9 mouse cellular contexts compared by ENCODE assay signal in genomic region chr12:111485652-111486306, GRCm38 (mm10). TPM values are rescaled to one million over a fixed set of nuclear protein-coding genes. Genes with fewer than 3 reads are reported as not detected.
DNase-seq lines count a peak whose midpoint lies in the region; ATAC-seq and TF ChIP-seq lines count a peak whose summit lies in the region.
"Had no signal": no experiment of that assay in that cellular context is flagged by ENCODE, and none has a peak within 500 bp of the region (broad histone marks: within the 10 kb centered on the region; RNA-seq: fewer than 3 reads in every experiment).

Gene Gm266 (minus strand): TSS chr12:111485823.

- H3K27ac ChIP-seq in ES-E14 (ENCODE audit: insufficient read depth, low read depth, low read length, poor library complexity, severe bottlenecking) = no peak within 1 kb of the TSS
- no peak within 1 kb of the TSS for H3K27ac ChIP-seq in forebrain, embryonic 14.5 days (ENCODE audit: low read depth, low read length)
- peak within 1 kb of the TSS; percentile 78 for H3K27ac ChIP-seq in intestine, embryonic 16.5 days (ENCODE audit: low read length)
- no peak within 1 kb of the TSS for H3K27ac ChIP-seq in midbrain, embryonic 11.5 days (ENCODE audit: low read depth, low read length)

- WGBS in forebrain, embryonic 14.5 days = under 1% methylated on average over 44 of the region's 58 CpGs
- under 1% methylated on average over 52 of the region's 58 CpGs for WGBS in intestine, embryonic 16.5 days
- under 1% methylated on average over 44 of the region's 58 CpGs for WGBS in midbrain, embryonic 11.5 days

- H3K9ac ChIP-seq in ES-E14 (ENCODE audit: insufficient read depth, low read depth, low read length, poor library complexity, severe bottlenecking) = peak within 1 kb of the TSS; percentile 62
- peak within 1 kb of the TSS; percentile 35 for H3K9ac ChIP-seq in forebrain, embryonic 14.5 days (ENCODE audit: low read length)
- H3K9ac ChIP-seq in intestine, embryonic 16.5 days (ENCODE audit: low read depth, low read length) = peak within 1 kb of the TSS; percentile 70
- peak within 1 kb of the TSS; percentile 55 for H3K9ac ChIP-seq in midbrain, embryonic 11.5 days (ENCODE audit: low read length)

- no peak for ATAC-seq in forebrain, embryonic 14.5 days
- peak; percentile 83 for ATAC-seq in intestine, embryonic 16.5 days
- peak; percentile 86 for ATAC-seq in midbrain, embryonic 11.5 days (ENCODE audit: low FRiP score)

- H3K27me3 ChIP-seq in forebrain, embryonic 14.5 days (replicated peaks; ENCODE audit: control insufficient read depth, insufficient read depth, low read length) = peaks cover 33% of the 10 kb centered on the region
- peaks cover 27% of the 10 kb centered on the region for H3K27me3 ChIP-seq in intestine, embryonic 16.5 days (replicated peaks; ENCODE audit: control insufficient read depth, insufficient read depth, low read length)
- peaks cover 36% of the 10 kb centered on the region for H3K27me3 ChIP-seq in midbrain, embryonic 11.5 days (ENCODE audit: control insufficient read depth, insufficient read depth, low read length)

- H3K4me3 ChIP-seq in ES-E14 (ENCODE audit: insufficient read depth in 1 of 2, low read depth in 1 of 2, low read length in 2 of 2, poor library complexity in 1 of 2, severe bottlenecking in 1 of 2) = peak within 1 kb of the TSS; percentile 55 to 68
- H3K4me3 ChIP-seq in forebrain, embryonic 14.5 days (ENCODE audit: low read depth, low read length) = peak within 1 kb of the TSS; percentile 28
- peak within 1 kb of the TSS; percentile 60 for H3K4me3 ChIP-seq in intestine, embryonic 16.5 days (ENCODE audit: low read length)
- H3K4me3 ChIP-seq in midbrain, embryonic 11.5 days (ENCODE audit: low read depth, low read length) = peak within 1 kb of the TSS; percentile 42

- DNase-seq in gastrocnemius, postnatal 10 days = peak; percentile 55
- no peak for DNase-seq in gastrocnemius, adult 8-10 months (ENCODE audit: low spot score in 2 of 2)
- DNase-seq in ES-E14 (ENCODE audit: low read depth, low spot score) = no peak
- no peak for DNase-seq in forebrain, embryonic 14.5 days (ENCODE audit: low spot score)
- DNase-seq in midbrain, embryonic 11.5 days (ENCODE audit: low spot score, missing footprints) = peak; percentile 95
- no peak for DNase-seq in cerebellum, adult 11-12 months
- no peak for DNase-seq in right cerebral cortex, adult 2 months (ENCODE audit: low spot score in 2 of 2)

- H3K36me3 ChIP-seq in ES-E14 (ENCODE audit: control insufficient read depth, insufficient read depth, low read length, poor library complexity, severe bottlenecking) = no peaks in the 10 kb centered on the region
- H3K36me3 ChIP-seq in forebrain, embryonic 14.5 days (ENCODE audit: control insufficient read depth, insufficient read depth, low read length) = no peaks in the 10 kb centered on the region
- no peaks in the 10 kb centered on the region for H3K36me3 ChIP-seq in intestine, embryonic 16.5 days (ENCODE audit: control insufficient read depth, insufficient read depth, low read length)
- no peaks in the 10 kb centered on the region for H3K36me3 ChIP-seq in midbrain, embryonic 11.5 days (ENCODE audit: control insufficient read depth, insufficient read depth, low read length)

- H3K4me2 ChIP-seq in forebrain, embryonic 14.5 days (ENCODE audit: low read length) = peak within 1 kb of the TSS; percentile 57
- peak within 1 kb of the TSS; percentile 77 for H3K4me2 ChIP-seq in intestine, embryonic 16.5 days (ENCODE audit: low read depth, low read length)
- peak within 1 kb of the TSS; percentile 72 for H3K4me2 ChIP-seq in midbrain, embryonic 11.5 days

- H3K4me1 ChIP-seq in ES-E14 (ENCODE audit: control insufficient read depth in 2 of 2, insufficient read depth in 2 of 2, low read length in 2 of 2, poor library complexity in 1 of 2) = peaks cover 0 to 2% of the 10 kb centered on the region in 2 experiments; a peak in 1 of 4 replicates
- H3K4me1 ChIP-seq in forebrain, embryonic 14.5 days (ENCODE audit: control insufficient read depth, insufficient read depth, low read length) = peaks cover 9% of the 10 kb centered on the region
- H3K4me1 ChIP-seq in intestine, embryonic 16.5 days (ENCODE audit: control insufficient read depth, insufficient read depth, low read length) = peaks cover 16% of the 10 kb centered on the region
- peaks cover 8% of the 10 kb centered on the region for H3K4me1 ChIP-seq in midbrain, embryonic 11.5 days (ENCODE audit: control insufficient read depth, insufficient read depth, low read length)

- no peaks in the 10 kb centered on the region for H3K9me3 ChIP-seq in ES-E14 (ENCODE audit: control insufficient read depth, insufficient read depth, low read depth, low read length)
- H3K9me3 ChIP-seq in forebrain, embryonic 14.5 days (replicated peaks; ENCODE audit: control insufficient read depth, low read length) = no peaks in the 10 kb centered on the region
- H3K9me3 ChIP-seq in intestine, embryonic 16.5 days (ENCODE audit: control insufficient read depth, low read length) = no peaks in the 10 kb centered on the region
- H3K9me3 ChIP-seq in midbrain, embryonic 11.5 days (ENCODE audit: control insufficient read depth, low read length) = no peaks in the 10 kb centered on the region

- in situ Hi-C loops in ES-E14 (cut with MboI; ENCODE audit: low sequenced_read_pairs in 2 of 2, unreplicated experiment in 2 of 2) = no loop called here

TF ChIP-seq in ES-E14, 5 proteins besides CTCF, POLR2A, EP300 and RAD21:
- TF ChIP-seq HCFC1 (IDR thresholded peaks at IDR 0.05; ENCODE audit: borderline replicate concordance, insufficient read depth, low read length) (no peak), ZNF384 (IDR thresholded peaks at IDR 0.05; ENCODE audit: low read depth, low read length) (no peak), CHD2 (IDR thresholded peaks at IDR 0.05; ENCODE audit: low read depth, low read length) (no peak), ZC3H11A (IDR thresholded peaks at IDR 0.05; ENCODE audit: borderline replicate concordance, low read depth, low read length) (no peak), MAFK (IDR thresholded peaks at IDR 0.05; ENCODE audit: insufficient read depth, low read depth, low read length) (no peak)

RNA-seq across cellular contexts. Expression of gene Gm266, which starts in this region (rescaled TPM):
- total RNA-seq in gastrocnemius, postnatal 10 days (2021) = 1 to 10 TPM; 4.7 to 6.5 TPM
- under 1 TPM in 3 of 4 experiments, not detected in 1; 0.27 to 0.34 (median 0.31) TPM for total RNA-seq in gastrocnemius, adult 8-10 months (2022)
- total RNA-seq in ES-E14 (2012; rRNA removed) = 0.62 and 0.90 TPM in 2 replicates
- 0.84 and 0.99 TPM in 2 replicates for polyA plus RNA-seq in forebrain, embryonic 14.5 days (2014; fragmentation: Nextera tagmentation; extraction: Ambion mirVana)
- 11.7 and 12.2 TPM in 2 replicates for polyA plus RNA-seq in intestine, embryonic 16.5 days (2015; fragmentation: Nextera tagmentation; extraction: Ambion mirVana)
- polyA plus RNA-seq in midbrain, embryonic 11.5 days (2014; fragmentation: Nextera tagmentation; extraction: Ambion mirVana) = 4.2 and 6.0 TPM in 2 replicates
- total RNA-seq: hematopoietic stem cell, adult 5-6 weeks had no signal

Comparison
In these comparisons a context has a peak if more than half of its experiments do, and no peak if none do; other contexts are left out.
1. DNase-seq: peak in gastrocnemius, postnatal 10 days (single experiment) and midbrain, embryonic 11.5 days (single experiment); none in gastrocnemius, adult 8-10 months (0 of 2), ES-E14 (single experiment), forebrain, embryonic 14.5 days (single experiment), cerebellum, adult 11-12 months (single experiment) and right cerebral cortex, adult 2 months (0 of 2).
2. Peak in every context shown above with its lines, with median percentiles within 50 percentile points of each other: H3K4me3 ChIP-seq, H3K9ac ChIP-seq and H3K4me2 ChIP-seq.